Comparison of ENCODE assay signal across 8 mouse cellular contexts in genomic region chr19:46991145-46991544, GRCm38 (mm10). TPM values are rescaled to one million over a fixed set of nuclear protein-coding genes. Genes with fewer than 3 reads are reported as not detected.
DNase-seq lines count a peak whose midpoint lies in the region; ATAC-seq and TF ChIP-seq lines count a peak whose summit lies in the region.

No protein-coding gene starts in this region.

- H3K27me3 ChIP-seq in limb, embryonic 14.5 days (ENCODE audit: control insufficient read depth, insufficient read depth, low read length) = no peaks in the 10 kb centered on the region
- H3K27me3 ChIP-seq in thymus, adult 2 months (ENCODE audit: control insufficient read depth, insufficient read depth, low read length) = no peaks in the 10 kb centered on the region

- H3K4me1 ChIP-seq in limb, embryonic 14.5 days (ENCODE audit: control insufficient read depth, insufficient read depth, low read length) = no peaks in the 10 kb centered on the region
- peaks cover 19% of the 10 kb centered on the region for H3K4me1 ChIP-seq in olfactory bulb, adult 2 months (ENCODE audit: control insufficient read depth, insufficient read depth, low read length)
- peaks cover 27% of the 10 kb centered on the region for H3K4me1 ChIP-seq in thymus, adult 2 months (replicated peaks; ENCODE audit: control insufficient read depth, insufficient read depth, low read length)

- H3K27ac ChIP-seq in limb, embryonic 14.5 days (replicated peaks; ENCODE audit: low read depth, low read length) = no peak overlapping the region
- H3K27ac ChIP-seq in olfactory bulb, adult 2 months (ENCODE audit: insufficient read depth, low read depth, low read length) = no peak overlapping the region
- no peak overlapping the region for H3K27ac ChIP-seq in thymus, adult 2 months (ENCODE audit: control insufficient read depth, insufficient read depth, low read length)

- H3K4me3 ChIP-seq in limb, embryonic 14.5 days (replicated peaks; ENCODE audit: low read length) = no peak overlapping the region
- no peak overlapping the region for H3K4me3 ChIP-seq in olfactory bulb, adult 2 months (ENCODE audit: insufficient read depth, low read depth, low read length)
- H3K4me3 ChIP-seq in thymus, adult 2 months (ENCODE audit: control insufficient read depth, insufficient read depth, low read length) = no peak overlapping the region

- no peaks in the 10 kb centered on the region for H3K36me3 ChIP-seq in limb, embryonic 14.5 days (ENCODE audit: control insufficient read depth, insufficient read depth, low read length)
- no peaks in the 10 kb centered on the region for H3K36me3 ChIP-seq in thymus, adult 2 months (ENCODE audit: control insufficient read depth, insufficient read depth, low read length)

- TF ChIP-seq POLR2A in limb, embryonic 14.5 days (IDR thresholded peaks at IDR 0.05; ENCODE audit: borderline replicate concordance, extremely low read depth, insufficient read depth, insufficient read length) = no peak
- no peak for TF ChIP-seq POLR2A in olfactory bulb, adult 2 months (IDR thresholded peaks at IDR 0.05; ENCODE audit: insufficient read depth, low read depth, low read length)
- no peak for TF ChIP-seq POLR2A in thymus, adult 2 months (IDR thresholded peaks at IDR 0.05; ENCODE audit: control insufficient read depth, extremely low read depth, insufficient read depth, low read length, poor library complexity)

- TF ChIP-seq CTCF in olfactory bulb, adult 2 months (IDR thresholded peaks at IDR 0.05; ENCODE audit: insufficient read depth, low read depth, low read length) = peak; percentile 44; the same call in 1 of the 2 replicates
- TF ChIP-seq CTCF in thymus, adult 2 months (IDR thresholded peaks at IDR 0.05; ENCODE audit: borderline replicate concordance, control insufficient read depth, extremely low read depth, insufficient read depth, low read length, poor library complexity) = no peak; the same call in 1 of the 2 replicates

- no peak overlapping the region for H3K9ac ChIP-seq in limb, embryonic 14.5 days (ENCODE audit: low read depth, low read length, severe bottlenecking)

- H3K9me3 ChIP-seq in limb, embryonic 14.5 days (ENCODE audit: control insufficient read depth, low read length) = no peaks in the 10 kb centered on the region

- peak; percentile 67 for ATAC-seq in limb, embryonic 14.5 days (ENCODE audit: low FRiP score, low read depth)

- 9% methylated on average over 5 of the region's 5 CpGs for WGBS in limb, embryonic 14.5 days
- WGBS in olfactory bulb, adult 2 months = 6% methylated on average over 5 of the region's 5 CpGs
- 7% methylated on average over 5 of the region's 5 CpGs for WGBS in thymus, adult 2 months

- DNase-seq in 3T3-L1 (ENCODE audit: low read depth, low spot score) (peak; percentile 96), MEL-GATA-1-ER (ENCODE audit: extremely low read depth, low read depth) (peak; percentile 83)
- peak; percentile 85 to 92 for DNase-seq in cerebellum, adult 18-20 months
- DNase-seq in frontal cortex, postnatal 14 days (ENCODE audit: low spot score in 2 of 2) = peak; percentile 61 to 80
- peak; percentile 60 for DNase-seq in hindlimb bud, embryonic 11.5 days (ENCODE audit: extremely low spot score, low read depth, low spot score)
- peak; percentile 88 for DNase-seq in limb, embryonic 14.5 days (ENCODE audit: low spot score)
- DNase-seq in thymus, adult 2 months = peak; percentile 86

- H3K4me2 ChIP-seq in limb, embryonic 14.5 days (replicated peaks; ENCODE audit: low read depth, low read length, severe bottlenecking) = no peak overlapping the region

RNA-seq across cellular contexts. Expression of gene Ina, which starts 23.4 kb away (rescaled TPM):
- 1.2 and 1.3 TPM in 2 replicates for polyA plus RNA-seq in limb, embryonic 14.5 days (2012; rRNA removed)
- polyA plus RNA-seq in limb, embryonic 14.5 days (2014; fragmentation: Nextera tagmentation; extraction: Ambion mirVana) = 0.40 and 0.48 TPM in 2 replicates
- not detected in 2 replicates for polyA plus RNA-seq in olfactory bulb, adult 2 months (2012; ENCODE audit: insufficient read depth, insufficient read length, low replicate concordance, missing spikeins)
- 0.24 and 0.30 TPM in 2 replicates for polyA plus RNA-seq in thymus, adult 2 months (2012; rRNA removed)

RNA-seq across cellular contexts. Expression of gene Nt5c2, which starts 23.8 kb away (rescaled TPM):
- polyA plus RNA-seq in limb, embryonic 14.5 days (2012; rRNA removed) = 28.2 and 32.9 TPM in 2 replicates
- 67.1 and 68.7 TPM in 2 replicates for polyA plus RNA-seq in limb, embryonic 14.5 days (2014; fragmentation: Nextera tagmentation; extraction: Ambion mirVana)
- not detected in 2 replicates for polyA plus RNA-seq in olfactory bulb, adult 2 months (2012; ENCODE audit: insufficient read depth, insufficient read length, low replicate concordance, missing spikeins)
- 32.8 and 32.9 TPM in 2 replicates for polyA plus RNA-seq in thymus, adult 2 months (2012; rRNA removed)

RNA-seq across cellular contexts. Expression of gene Pcgf6, which starts 59.6 kb away (rescaled TPM):
- 30.5 and 33.9 TPM in 2 replicates for polyA plus RNA-seq in limb, embryonic 14.5 days (2012; rRNA removed)
- 17.7 and 20.5 TPM in 2 replicates for polyA plus RNA-seq in limb, embryonic 14.5 days (2014; fragmentation: Nextera tagmentation; extraction: Ambion mirVana)
- not detected in 2 replicates for polyA plus RNA-seq in olfactory bulb, adult 2 months (2012; ENCODE audit: insufficient read depth, insufficient read length, low replicate concordance, missing spikeins)
- 13.9 and 19.2 TPM in 2 replicates for polyA plus RNA-seq in thymus, adult 2 months (2012; rRNA removed)
